Mouse (Mus musculus): ENCODE measurements around the gene Zfp398. TPM values are rescaled to one million over a fixed set of nuclear protein-coding genes. Genes with fewer than 3 reads are reported as not detected.

Zfp398 gene
- polyA plus RNA-seq, 1 experiment from 2014 or later: 2.8 TPM

DNA sequence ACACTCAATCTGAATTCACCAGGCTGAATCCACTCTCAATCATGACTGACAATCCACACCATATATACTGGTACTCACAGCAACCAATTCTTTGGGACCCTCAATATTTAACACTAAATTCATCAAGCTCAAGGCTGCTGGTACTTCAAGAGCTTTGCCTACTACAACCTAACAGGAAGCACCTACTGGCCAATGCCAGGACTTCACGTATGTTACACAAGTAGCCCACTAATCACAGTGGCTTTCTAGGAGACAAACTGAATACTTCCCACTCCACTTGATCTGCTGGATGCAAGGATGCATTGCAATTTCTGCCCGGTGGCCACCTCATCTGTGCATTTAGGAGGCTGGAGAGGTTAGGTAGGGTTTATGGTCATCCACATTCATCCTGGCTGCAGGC is 25.3 kb upstream of the Zfp398 start:
- 61% methylated on average over 2 of the region's 2 CpGs for WGBS
- Histone ChIP-seq H3K9me3 (ENCODE audit: control insufficient read depth) (no peaks in the 10 kb centered on the region), H3K27me3 (replicated peaks; ENCODE audit: control insufficient read depth, insufficient read depth, low read length) (no peaks in the 10 kb centered on the region), H3K27ac (ENCODE audit: low read depth, low read length) (no peak overlapping the region), H3K9ac (ENCODE audit: low read depth, low read length) (no peak overlapping the region), H3K4me2 (replicated peaks; ENCODE audit: low read depth) (no peak overlapping the region), H3K4me1 (replicated peaks; ENCODE audit: control insufficient read depth, insufficient read depth, low read length) (peaks cover 7% of the 10 kb centered on the region), H3K36me3 (ENCODE audit: control insufficient read depth, insufficient read depth) (peaks cover 17% of the 10 kb centered on the region), H3K4me3 (ENCODE audit: low read depth, low read length) (no peak overlapping the region)
- peak; percentile 45 for TF ChIP-seq CTCF (IDR thresholded peaks at IDR 0.05; ENCODE audit: low read depth)
- ATAC-seq: no peak

GRCm38 (mm10) chr6:47811324-47811723 is 24.1 kb upstream of the Zfp398 start:
- no peak for ATAC-seq
- peak overlapping the region; percentile 78 for H3K4me3 ChIP-seq (ENCODE audit: low read depth, low read length)
- peaks cover 12% of the 10 kb centered on the region for H3K36me3 ChIP-seq (ENCODE audit: control insufficient read depth, insufficient read depth)
- H3K27ac ChIP-seq (ENCODE audit: low read depth, low read length): no peak overlapping the region
- TF ChIP-seq CTCF (IDR thresholded peaks at IDR 0.05; ENCODE audit: low read depth): no peak
- H3K27me3 ChIP-seq (replicated peaks; ENCODE audit: control insufficient read depth, insufficient read depth, low read length): no peaks in the 10 kb centered on the region
- H3K4me2 ChIP-seq (replicated peaks; ENCODE audit: low read depth): peak overlapping the region; percentile 76
- 35% methylated on average over 5 of the region's 5 CpGs for WGBS
- peaks cover 7% of the 10 kb centered on the region for H3K4me1 ChIP-seq (replicated peaks; ENCODE audit: control insufficient read depth, insufficient read depth, low read length)
- no peaks in the 10 kb centered on the region for H3K9me3 ChIP-seq (ENCODE audit: control insufficient read depth)
- H3K9ac ChIP-seq (ENCODE audit: low read depth, low read length): 0 out of 2 replicates have a peak overlapping the region, but pooled peaks have one; percentile 69

DNA sequence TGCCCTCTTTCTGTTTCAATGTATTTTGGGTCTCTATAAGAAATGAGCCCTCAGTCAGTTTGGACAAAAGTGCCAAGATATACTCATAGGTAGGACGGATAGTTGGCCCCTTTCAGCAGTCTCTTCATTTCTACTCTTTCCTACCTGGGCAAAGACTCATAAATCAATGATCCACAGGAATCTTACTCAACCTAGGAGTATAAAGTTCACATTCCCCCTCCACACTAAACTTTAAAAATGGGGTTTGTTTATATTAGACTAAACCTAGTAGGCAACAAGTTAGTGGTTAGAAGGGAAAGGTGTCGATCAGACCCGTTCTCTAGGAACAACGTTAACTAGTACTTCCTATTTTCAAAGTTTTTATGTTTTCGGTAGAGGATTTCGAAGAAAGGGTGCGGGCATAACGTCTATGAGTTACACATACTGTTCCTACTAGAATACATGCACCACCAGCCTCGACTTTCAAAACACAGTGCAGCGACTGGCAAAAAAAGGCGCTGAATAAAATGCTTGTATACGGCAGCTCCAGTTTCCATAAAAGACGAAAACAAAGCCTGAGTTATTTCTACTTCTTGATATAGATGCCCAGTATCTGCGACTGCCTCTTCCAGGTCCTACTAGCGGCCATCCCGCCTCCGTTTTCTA is 23.1 kb upstream of the Zfp398 start:
- WGBS: under 1% methylated on average over 17 of the region's 17 CpGs
- peaks cover 7% of the 10 kb centered on the region for H3K4me1 ChIP-seq (replicated peaks; ENCODE audit: control insufficient read depth, insufficient read depth, low read length)
- TF ChIP-seq CTCF (IDR thresholded peaks at IDR 0.05; ENCODE audit: low read depth): no peak
- no peaks in the 10 kb centered on the region for H3K9me3 ChIP-seq (ENCODE audit: control insufficient read depth)
- peak overlapping the region; percentile 76 for H3K4me2 ChIP-seq (replicated peaks; ENCODE audit: low read depth)
- H3K27me3 ChIP-seq (replicated peaks; ENCODE audit: control insufficient read depth, insufficient read depth, low read length): no peaks in the 10 kb centered on the region
- peak overlapping the region; percentile 78 for H3K4me3 ChIP-seq (ENCODE audit: low read depth, low read length)
- peak overlapping the region; percentile 69 for H3K9ac ChIP-seq (ENCODE audit: low read depth, low read length)
- 0 out of 2 replicates have a peak, but pooled peaks cover 4% of the 10 kb centered on the region for H3K36me3 ChIP-seq (ENCODE audit: control insufficient read depth, insufficient read depth)
- peak overlapping the region; percentile 91 for H3K27ac ChIP-seq (ENCODE audit: low read depth, low read length)
- ATAC-seq: no peak

DNA sequence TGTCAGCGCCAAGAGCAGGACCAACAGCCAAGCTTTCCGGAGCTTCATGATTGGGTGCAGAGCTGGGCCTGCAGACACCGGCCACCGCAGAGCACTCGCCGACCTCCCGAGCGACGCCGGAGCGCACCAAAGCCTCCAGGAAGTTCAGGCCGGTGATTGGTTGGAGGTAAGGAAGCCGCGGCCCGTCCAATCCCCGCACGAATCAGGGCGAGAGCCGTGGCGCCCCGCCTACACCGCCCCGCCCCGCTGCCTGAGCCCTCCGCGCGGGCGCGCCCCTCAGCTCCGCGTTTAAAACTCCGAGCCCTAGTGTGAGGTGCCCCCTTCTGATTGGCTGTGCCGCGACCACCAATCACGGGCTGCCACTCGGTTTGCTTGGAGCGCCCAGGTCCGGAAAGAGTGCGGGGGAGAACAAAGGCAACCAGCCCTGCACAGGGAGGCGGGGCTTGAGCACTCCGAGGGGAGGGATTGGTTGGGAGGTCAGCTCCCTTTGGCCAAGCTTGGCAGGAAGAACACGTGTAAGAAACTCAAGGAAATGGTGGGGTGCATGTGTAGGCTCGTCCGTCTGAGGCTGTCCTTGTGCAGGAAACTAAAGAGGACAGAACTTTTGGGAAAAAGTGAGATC is 22.1 kb upstream of the Zfp398 start, which contains the start of gene Pdia4:
Gene Pdia4, minus strand, starts transcription at position 174 of the 622 bp plus-strand sequence.
- Histone ChIP-seq H3K9ac (ENCODE audit: low read depth, low read length) (peak within 1 kb of the TSS; percentile 69), H3K9me3 (ENCODE audit: control insufficient read depth) (no peaks in the 10 kb centered on the region), H3K4me1 (replicated peaks; ENCODE audit: control insufficient read depth, insufficient read depth, low read length) (peaks cover 7% of the 10 kb centered on the region), H3K36me3 (ENCODE audit: control insufficient read depth, insufficient read depth) (0 out of 2 replicates have a peak, but pooled peaks cover 4% of the 10 kb centered on the region), H3K27me3 (replicated peaks; ENCODE audit: control insufficient read depth, insufficient read depth, low read length) (no peaks in the 10 kb centered on the region), H3K4me3 (ENCODE audit: low read depth, low read length) (peak within 1 kb of the TSS; percentile 78), H3K27ac (ENCODE audit: low read depth, low read length) (peak within 1 kb of the TSS; percentile 91), H3K4me2 (replicated peaks; ENCODE audit: low read depth) (peak within 1 kb of the TSS; percentile 76)
- TF ChIP-seq CTCF (IDR thresholded peaks at IDR 0.05; ENCODE audit: low read depth): no peak
- WGBS: under 1% methylated on average over 44 of the region's 44 CpGs
- ATAC-seq: peak; percentile 98

DNA sequence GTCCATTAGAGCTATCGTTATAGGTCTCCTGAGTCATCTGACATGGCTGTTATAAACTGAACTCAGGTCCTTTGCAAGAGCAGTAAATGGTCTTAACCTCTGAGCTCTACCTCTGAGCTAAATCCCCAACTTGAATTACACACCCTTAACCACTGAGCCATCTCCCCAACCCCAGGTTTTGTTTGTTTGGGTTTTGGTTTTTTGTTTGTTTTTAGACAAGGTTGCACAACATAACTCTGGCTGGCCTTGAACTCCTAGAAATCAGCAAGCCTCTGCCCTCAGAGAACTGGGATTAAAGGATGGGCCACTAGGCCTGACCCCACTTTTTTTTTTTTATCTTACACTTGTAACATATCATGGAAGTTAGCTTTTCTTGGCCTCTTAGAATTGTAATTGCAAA is 19.3 kb upstream of the Zfp398 start:
- no peak for TF ChIP-seq CTCF (IDR thresholded peaks at IDR 0.05; ENCODE audit: low read depth)
- Histone ChIP-seq H3K4me1 (replicated peaks; ENCODE audit: control insufficient read depth, insufficient read depth, low read length) (peaks cover 7% of the 10 kb centered on the region), H3K36me3 (ENCODE audit: control insufficient read depth, insufficient read depth) (peaks cover 11% of the 10 kb centered on the region), H3K9me3 (ENCODE audit: control insufficient read depth) (no peaks in the 10 kb centered on the region), H3K27ac (ENCODE audit: low read depth, low read length) (no peak overlapping the region), H3K27me3 (replicated peaks; ENCODE audit: control insufficient read depth, insufficient read depth, low read length) (no peaks in the 10 kb centered on the region), H3K9ac (ENCODE audit: low read depth, low read length) (no peak overlapping the region), H3K4me2 (replicated peaks; ENCODE audit: low read depth) (no peak overlapping the region), H3K4me3 (ENCODE audit: low read depth, low read length) (no peak overlapping the region)
- WGBS: 50% methylated on average over 1 of the region's 1 CpGs
- ATAC-seq: no peak

DNA sequence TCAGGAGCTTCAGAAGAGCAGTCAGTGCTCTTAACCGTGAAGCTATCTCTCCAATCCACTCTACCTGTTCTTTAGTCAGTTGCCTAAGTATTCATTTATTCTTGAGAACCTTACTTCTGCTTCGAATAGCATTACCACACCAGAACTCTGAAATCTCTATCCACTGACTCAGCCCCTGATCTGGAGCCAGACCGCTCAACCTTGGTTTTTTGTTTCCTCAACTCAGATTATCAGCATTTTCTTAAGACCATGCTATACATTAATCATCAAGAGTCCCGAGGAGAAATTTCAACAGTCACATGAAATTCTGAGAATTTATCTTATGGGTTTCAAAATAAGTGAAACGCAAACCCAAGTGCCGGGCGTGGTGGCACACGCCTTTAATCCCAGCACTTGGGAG is 16.7 kb upstream of the Zfp398 start:
- no peak for TF ChIP-seq CTCF (IDR thresholded peaks at IDR 0.05; ENCODE audit: low read depth)
- H3K4me3 ChIP-seq (ENCODE audit: low read depth, low read length): no peak overlapping the region
- no peak overlapping the region for H3K9ac ChIP-seq (ENCODE audit: low read depth, low read length)
- no peak for ATAC-seq
- WGBS: 85% methylated on average over 8 of the region's 8 CpGs
- no peaks in the 10 kb centered on the region for H3K27me3 ChIP-seq (replicated peaks; ENCODE audit: control insufficient read depth, insufficient read depth, low read length)
- no peaks in the 10 kb centered on the region for H3K9me3 ChIP-seq (ENCODE audit: control insufficient read depth)
- no peak overlapping the region for H3K4me2 ChIP-seq (replicated peaks; ENCODE audit: low read depth)
- H3K27ac ChIP-seq (ENCODE audit: low read depth, low read length): no peak overlapping the region
- peaks cover 16% of the 10 kb centered on the region for H3K36me3 ChIP-seq (ENCODE audit: control insufficient read depth, insufficient read depth)
- peaks cover 4% of the 10 kb centered on the region for H3K4me1 ChIP-seq (replicated peaks; ENCODE audit: control insufficient read depth, insufficient read depth, low read length)
